Mouse (Mus musculus) myocyte (in vitro differentiated cells): ENCODE results near the gene Iffo2. TPM values are rescaled to one million over a fixed set of nuclear protein-coding genes. Genes with fewer than 3 reads are reported as not detected.

Source experiments
- H3K27me3 ChIP-seq: one replicate; pipeline ENCODE4 v1.6.1; 2011; ENCODE audit not compliant: control insufficient read depth, insufficient read depth, insufficient read length
- H3K36me3 ChIP-seq: one replicate; pipeline ENCODE4 v1.6.1; 2011; ENCODE audit not compliant: control insufficient read depth, insufficient read depth
- H3K4me2 ChIP-seq: one replicate; pipeline ENCODE4 v1.6.1; 2011; ENCODE audit warnings: low read depth, control low read depth
- H3K4me3 ChIP-seq: one replicate; pipeline ENCODE4 v1.5.1; 2011; ENCODE audit warnings: mild to moderate bottlenecking, control low read depth, moderate library complexity
- H3K79me2 ChIP-seq: one replicate; pipeline ENCODE4 v1.6.1; 2011; ENCODE audit not compliant: control insufficient read depth, insufficient read depth
- H3ac ChIP-seq: one replicate; pipeline ENCODE4 v1.6.1; 2011; ENCODE audit not compliant: control insufficient read depth, insufficient read length
- CEBPB ChIP-seq: IDR thresholded peaks from 2 replicates; pipeline ENCODE4 v1.6.1; 2011; ENCODE audit warnings: mild to moderate bottlenecking, moderate library complexity; ENCODE audit not compliant: poor library complexity, insufficient read depth, severe bottlenecking
- E2F4 ChIP-seq: IDR thresholded peaks from one replicate; pipeline ENCODE4 v1.6.1; 2011; ENCODE audit warnings: mild to moderate bottlenecking, control low read depth, moderate library complexity; ENCODE audit not compliant: insufficient read depth
- MAX ChIP-seq: IDR thresholded peaks from one replicate; pipeline ENCODE4 v1.6.1; 2011; ENCODE audit warnings: low read depth, mild to moderate bottlenecking, control low read depth
- MYOD1 ChIP-seq, 3 experiments: IDR thresholded peaks; one replicate each; pipeline ENCODE4 v1.6.1; 2011; ENCODE audit warnings: control low read depth in 2 of 3, low read depth in 2 of 3, mild to moderate bottlenecking in 2 of 3, moderate library complexity in 1 of 3; ENCODE audit not compliant: insufficient read length in 2 of 3, control insufficient read depth in 1 of 3
- MYOG ChIP-seq, 3 experiments: IDR thresholded peaks; one replicate each; pipeline ENCODE4 v1.6.1; 2011; ENCODE audit warnings: control low read depth in 2 of 3, low read depth in 2 of 3, mild to moderate bottlenecking in 2 of 3; ENCODE audit not compliant: insufficient read length in 2 of 3, control insufficient read depth in 1 of 3, insufficient read depth in 1 of 3
- POLR2A ChIP-seq: IDR thresholded peaks from one replicate; pipeline ENCODE4 v1.6.1; 2011; ENCODE audit warnings: low read depth, mild to moderate bottlenecking, control low read depth, moderate library complexity; ENCODE audit not compliant: insufficient read length
- POLR2AphosphoS2 ChIP-seq: IDR thresholded peaks from one replicate; pipeline ENCODE4 v1.6.1; 2011; ENCODE audit warnings: low read depth, control low read depth; ENCODE audit not compliant: insufficient read length
- REST ChIP-seq: IDR thresholded peaks from one replicate; pipeline ENCODE4 v1.6.1; 2011; ENCODE audit warnings: mild to moderate bottlenecking, control low read depth, moderate library complexity; ENCODE audit not compliant: insufficient read depth, insufficient read length
- SRF ChIP-seq: IDR thresholded peaks from one replicate; pipeline ENCODE4 v1.6.1; 2011; ENCODE audit warnings: low read depth; ENCODE audit not compliant: control insufficient read depth, insufficient read length
- TCF12 ChIP-seq: IDR thresholded peaks from one replicate; pipeline ENCODE4 v1.6.1; 2011; ENCODE audit warnings: mild to moderate bottlenecking, control low read depth; ENCODE audit not compliant: poor library complexity, insufficient read depth, severe bottlenecking
- TCF3 ChIP-seq: IDR thresholded peaks from one replicate; pipeline ENCODE4 v1.6.1; 2011; ENCODE audit warnings: low read depth, control low read depth; ENCODE audit not compliant: insufficient read length
- USF1 ChIP-seq: IDR thresholded peaks from one replicate; pipeline ENCODE4 v1.6.1; 2011; ENCODE audit warnings: low read depth, mild to moderate bottlenecking, control low read depth, moderate library complexity
- polyA plus RNA-seq: library from polyadenylated mRNA; unstranded; fragments of >200 nt; fragmentation: generic; extraction: Trizol; gene quantifications from one replicate; pipeline ENCODE4 v1.2.1, GENCODE M21; 2012; ENCODE audit warnings: missing spikeins

The Iffo2 gene
- polyA plus RNA-seq, 1 experiment: 12.1 TPM

GRCm38 (mm10) chr4:139536706-139537105, 6.4 kb downstream of the Iffo2 start:
- no peak for TF ChIP-seq MYOD1 (IDR thresholded peaks at IDR 0.05; ENCODE audit: control insufficient read depth in 1 of 3, insufficient read length in 2 of 3, low read depth in 2 of 3)
- TF ChIP-seq MAX: no peak
- no peak for TF ChIP-seq E2F4
- TF ChIP-seq POLR2A: no peak
- no peak for TF ChIP-seq POLR2AphosphoS2
- TF ChIP-seq MYOG (IDR thresholded peaks at IDR 0.05; ENCODE audit: control insufficient read depth in 1 of 3, insufficient read depth in 1 of 3, insufficient read length in 2 of 3, low read depth in 2 of 3): no peak
- no peak for TF ChIP-seq SRF
- TF ChIP-seq USF1: no peak
- TF ChIP-seq REST: no peak
- no peak for TF ChIP-seq TCF12
- no peak for TF ChIP-seq CEBPB
- no peak for TF ChIP-seq TCF3
- H3K36me3 ChIP-seq: no peaks in the 10 kb centered on the region
- no peaks in the 10 kb centered on the region for H3K27me3 ChIP-seq
- H3K79me2 ChIP-seq: no peaks in the 10 kb centered on the region
- no peak overlapping the region for H3K4me2 ChIP-seq
- H3K4me3 ChIP-seq: no peak overlapping the region
- H3ac ChIP-seq: no peak overlapping the region

DNA sequence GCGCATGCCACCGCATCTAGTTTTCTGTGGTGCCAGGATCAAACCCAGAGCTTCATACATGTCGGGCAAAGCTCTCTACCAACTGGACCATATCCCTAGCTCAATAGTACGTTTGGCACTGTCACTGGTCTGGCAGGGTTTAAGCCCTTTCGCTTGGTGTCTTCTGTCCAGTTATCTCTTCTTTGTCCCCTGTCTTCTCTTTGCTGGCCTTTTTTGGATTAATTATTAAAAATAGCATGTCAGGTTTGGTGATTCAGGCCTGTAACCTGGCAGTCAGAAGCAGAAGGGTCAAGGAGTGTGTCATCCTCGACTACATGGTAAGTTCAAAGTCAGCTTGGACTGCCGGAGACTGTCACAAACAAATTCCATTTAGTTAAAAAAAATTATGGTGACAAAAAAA, 10.4 kb downstream of the Iffo2 start:
- Histone ChIP-seq H3ac (no peak overlapping the region), H3K4me2 (no peak overlapping the region), H3K4me3 (no peak overlapping the region), H3K36me3 (no peaks in the 10 kb centered on the region), H3K27me3 (no peaks in the 10 kb centered on the region), H3K79me2 (no peaks in the 10 kb centered on the region)
- no peak for TF ChIP-seq MYOD1 (IDR thresholded peaks at IDR 0.05; ENCODE audit: control insufficient read depth in 1 of 3, insufficient read length in 2 of 3, low read depth in 2 of 3)
- no peak for TF ChIP-seq MYOG (IDR thresholded peaks at IDR 0.05; ENCODE audit: control insufficient read depth in 1 of 3, insufficient read depth in 1 of 3, insufficient read length in 2 of 3, low read depth in 2 of 3)
- no peak for TF ChIP-seq TCF3
- no peak for TF ChIP-seq REST
- no peak for TF ChIP-seq USF1
- TF ChIP-seq POLR2A: no peak

- Histone ChIP-seq H3K4me2 (no peak overlapping the region), H3K4me3 (no peak overlapping the region), H3K27me3 (no peaks in the 10 kb centered on the region), H3ac (no peak overlapping the region), H3K36me3 (no peaks in the 10 kb centered on the region), H3K79me2 (no peaks in the 10 kb centered on the region)
- TF ChIP-seq SRF (no peak), REST (no peak), POLR2A (no peak), MYOG (IDR thresholded peaks at IDR 0.05; ENCODE audit: control insufficient read depth in 1 of 3, insufficient read depth in 1 of 3, insufficient read length in 2 of 3, low read depth in 2 of 3) (no peak), TCF12 (no peak), MYOD1 (IDR thresholded peaks at IDR 0.05; ENCODE audit: control insufficient read depth in 1 of 3, insufficient read length in 2 of 3, low read depth in 2 of 3) (no peak), USF1 (no peak), CEBPB (no peak), E2F4 (no peak)
Measured at GRCm38 (mm10) chr4:139545791-139546190, 15.4 kb downstream of the Iffo2 start.

DNA sequence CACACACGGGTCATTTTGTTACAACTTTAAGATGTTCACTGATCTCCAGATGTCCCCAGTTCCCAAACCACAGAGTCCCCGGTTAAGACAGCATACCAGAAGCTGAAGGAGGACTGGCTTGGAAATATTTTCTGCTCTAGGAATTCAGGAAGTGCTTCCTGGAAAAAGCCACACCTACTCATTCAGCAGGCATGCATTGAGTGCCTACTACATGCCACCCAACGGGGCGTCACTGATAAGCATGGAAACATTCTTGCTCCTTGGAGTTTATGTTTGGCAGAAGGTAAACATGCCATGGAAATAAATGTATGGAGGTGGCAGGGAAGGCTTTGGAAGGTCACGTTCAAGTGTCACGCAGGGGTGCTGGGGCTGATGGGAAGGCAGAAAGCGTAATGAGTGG, 19.1 kb downstream of the Iffo2 start:
- TF ChIP-seq POLR2AphosphoS2 (no peak), TCF12 (no peak), MYOG (IDR thresholded peaks at IDR 0.05; ENCODE audit: control insufficient read depth in 1 of 3, insufficient read depth in 1 of 3, insufficient read length in 2 of 3, low read depth in 2 of 3) (no peak), MAX (no peak), E2F4 (no peak), REST (no peak), SRF (no peak), TCF3 (no peak), POLR2A (no peak), USF1 (no peak), CEBPB (no peak), MYOD1 (IDR thresholded peaks at IDR 0.05; ENCODE audit: control insufficient read depth in 1 of 3, insufficient read length in 2 of 3, low read depth in 2 of 3) (no peak)
- H3K27me3 ChIP-seq: no peaks in the 10 kb centered on the region
- H3ac ChIP-seq: no peak overlapping the region
- H3K79me2 ChIP-seq: no peaks in the 10 kb centered on the region
- H3K36me3 ChIP-seq: no peaks in the 10 kb centered on the region
- no peak overlapping the region for H3K4me2 ChIP-seq
- no peak overlapping the region for H3K4me3 ChIP-seq

GRCm38 (mm10) chr4:139555235-139555634, 24.9 kb downstream of the Iffo2 start:
- H3K79me2 ChIP-seq: no peaks in the 10 kb centered on the region
- no peak overlapping the region for H3ac ChIP-seq
- TF ChIP-seq POLR2A: no peak
- TF ChIP-seq REST: no peak
- no peak for TF ChIP-seq CEBPB
- TF ChIP-seq MAX: no peak
- TF ChIP-seq SRF: no peak
- no peak for TF ChIP-seq MYOD1 (IDR thresholded peaks at IDR 0.05; ENCODE audit: control insufficient read depth in 1 of 3, insufficient read length in 2 of 3, low read depth in 2 of 3)
- no peak for TF ChIP-seq POLR2AphosphoS2
- TF ChIP-seq MYOG (IDR thresholded peaks at IDR 0.05; ENCODE audit: control insufficient read depth in 1 of 3, insufficient read depth in 1 of 3, insufficient read length in 2 of 3, low read depth in 2 of 3): no peak
- H3K27me3 ChIP-seq: no peaks in the 10 kb centered on the region
- no peak overlapping the region for H3K4me3 ChIP-seq
- H3K4me2 ChIP-seq: no peak overlapping the region
- no peaks in the 10 kb centered on the region for H3K36me3 ChIP-seq
